Mouse (Mus musculus) cerebellum, adult 8-10 months (tissue): ENCODE data around the gene Urb1.
"Not testable (repeated sequence)": the region's sequence is repeated elsewhere in the genome, so short reads cannot be mapped to it uniquely, and the experiment has no call there.

Experiments used
- DNase-seq: peaks from one replicate; pipeline ENCODE4 v3.0.0; 2022

The Urb1 gene

DNA sequence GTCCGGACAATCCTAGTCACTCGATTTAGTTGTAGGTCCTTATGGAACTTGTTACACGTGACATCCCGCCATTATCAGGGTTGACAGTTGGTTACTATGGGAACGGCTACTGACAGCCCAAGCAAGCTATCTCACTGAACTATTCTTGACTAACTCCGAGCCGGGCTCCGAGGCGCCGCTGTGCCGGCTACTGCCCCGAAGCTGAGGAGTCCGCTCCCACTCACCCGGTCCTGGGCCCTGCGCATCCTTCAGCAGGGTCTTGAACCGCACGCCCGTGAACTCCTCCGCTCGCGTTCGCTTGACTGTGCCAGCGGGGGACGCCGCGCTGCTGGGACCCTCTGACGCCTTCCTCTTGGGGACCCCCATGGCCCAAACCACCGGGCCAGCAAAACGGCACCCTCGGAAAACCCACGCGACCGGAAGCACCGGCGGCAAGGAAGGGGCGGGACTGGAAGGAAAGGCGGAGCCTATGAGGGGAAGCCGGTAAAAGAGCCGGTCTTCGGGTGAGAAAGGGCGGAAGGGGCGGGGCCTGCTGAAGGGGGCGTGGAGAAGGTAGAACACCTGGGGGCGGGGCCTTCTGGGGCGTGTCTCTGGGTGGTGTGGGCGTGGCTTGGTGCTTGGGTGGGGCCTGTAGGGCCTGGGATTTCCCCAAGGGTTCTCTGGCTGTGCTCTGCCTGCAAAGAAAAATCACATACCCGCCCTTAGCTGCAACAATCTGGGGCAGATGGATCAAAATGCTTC is at the start of gene Urb1:
Urb1 (minus strand) TSS at position 439 of the 741 bp plus-strand sequence.
- DNase-seq = peak; percentile 99

DNA sequence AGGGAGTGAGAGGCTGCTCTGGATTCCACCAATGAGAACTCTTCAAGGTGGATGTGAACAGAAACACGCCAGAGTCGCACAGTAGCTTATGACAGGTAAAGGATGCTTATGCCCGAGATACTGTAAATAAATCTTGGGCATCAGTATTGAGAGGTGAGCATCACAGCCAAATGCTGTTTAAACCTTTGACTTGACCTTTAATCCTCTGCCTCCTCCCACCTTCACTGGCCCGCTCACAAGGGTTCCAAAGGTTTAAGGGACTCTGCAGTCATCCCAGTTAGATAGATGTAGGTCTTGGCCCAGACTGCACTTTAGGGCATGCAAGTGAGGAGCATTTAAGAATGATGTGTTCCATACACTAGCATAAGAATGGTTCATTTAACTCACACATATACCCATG is 48.0 kb upstream of the Urb1 start:
- no peak for DNase-seq

DNA sequence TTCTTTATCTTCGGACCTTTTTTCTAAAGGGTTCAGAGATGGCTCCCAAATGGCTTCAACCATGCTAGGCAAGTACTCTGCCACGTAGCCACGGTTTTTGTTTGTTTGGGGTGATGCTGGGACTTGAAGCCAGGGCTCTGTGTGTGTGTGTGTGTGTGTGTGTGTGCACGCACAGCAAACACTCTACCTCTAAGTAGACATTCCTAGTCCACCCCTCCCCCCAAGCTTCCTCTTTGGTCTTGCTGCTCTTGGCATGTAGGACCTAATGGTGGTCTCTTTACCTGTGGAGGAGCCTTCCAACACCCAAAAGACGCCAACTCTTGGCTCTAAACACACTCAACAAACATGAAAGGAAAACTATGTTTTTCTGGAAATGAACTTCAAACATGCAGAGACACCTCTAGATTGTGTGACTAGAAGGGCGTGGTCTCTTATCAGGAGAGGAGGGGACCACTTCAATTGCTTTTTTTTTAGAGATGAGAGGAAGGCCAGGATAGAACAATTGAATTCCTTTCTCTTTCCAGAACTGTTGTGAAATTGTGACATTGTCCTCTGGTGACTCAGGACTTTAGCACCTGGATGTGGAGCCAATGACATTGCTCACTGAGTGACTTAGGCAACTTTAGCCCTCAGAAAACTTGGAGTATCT is 46.5 kb upstream of the Urb1 start:
- no peak for DNase-seq

DNA sequence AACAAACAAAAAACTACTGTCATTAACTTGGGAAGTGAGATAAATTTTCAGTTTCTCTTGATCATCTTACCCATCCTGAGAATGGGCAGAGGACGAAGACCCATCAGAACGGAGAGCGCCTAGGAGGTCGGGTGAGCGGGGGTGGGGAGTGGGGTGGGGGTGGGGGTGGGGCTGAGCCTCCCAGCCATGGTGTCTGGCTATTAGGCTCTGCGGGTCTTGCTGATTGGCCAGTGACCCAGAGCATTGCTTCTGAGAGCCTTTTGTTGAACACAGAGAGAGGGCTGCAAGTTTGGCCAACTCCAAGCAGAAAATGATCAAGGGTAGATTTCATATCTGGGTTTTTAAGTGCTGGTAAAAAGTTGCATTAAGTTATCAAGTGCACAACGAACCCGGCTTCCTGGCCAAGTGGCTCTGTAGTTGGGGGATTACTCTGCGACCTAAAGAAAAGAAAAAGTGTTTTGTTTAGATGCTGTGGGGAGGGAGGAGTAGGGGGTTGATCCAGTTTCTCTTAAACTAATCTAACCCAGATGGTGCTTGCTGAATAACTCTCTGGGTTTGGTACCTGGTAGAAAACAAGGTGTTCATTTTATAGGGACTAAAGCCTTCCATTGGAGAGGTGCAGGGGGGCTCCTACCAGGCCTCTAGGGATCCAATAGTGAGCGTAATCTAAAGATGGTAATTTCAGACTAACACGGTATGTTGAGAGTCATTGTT is 41.6 kb upstream of the Urb1 start:
- DNase-seq = no peak

DNA sequence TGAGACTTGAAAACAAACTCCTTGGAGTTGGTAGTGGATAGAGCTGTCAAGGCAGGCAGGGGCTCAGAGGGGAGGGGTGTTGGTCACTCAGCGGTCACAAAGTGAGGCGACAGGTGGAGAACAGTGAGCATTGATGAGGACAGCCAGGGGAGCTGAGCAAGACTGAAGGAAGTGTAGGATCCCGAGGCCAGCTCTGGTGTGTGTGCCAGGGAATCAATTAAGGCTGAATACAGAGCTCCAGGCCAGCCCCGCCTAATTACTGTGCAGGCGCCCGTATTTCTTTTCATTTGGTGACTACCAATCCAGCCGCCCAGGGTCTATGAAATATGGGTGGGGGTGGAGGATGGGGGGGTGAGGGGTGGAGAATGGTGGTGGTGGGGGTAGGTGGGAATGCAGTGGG is 40.7 kb upstream of the Urb1 start:
- DNase-seq = no peak

DNA sequence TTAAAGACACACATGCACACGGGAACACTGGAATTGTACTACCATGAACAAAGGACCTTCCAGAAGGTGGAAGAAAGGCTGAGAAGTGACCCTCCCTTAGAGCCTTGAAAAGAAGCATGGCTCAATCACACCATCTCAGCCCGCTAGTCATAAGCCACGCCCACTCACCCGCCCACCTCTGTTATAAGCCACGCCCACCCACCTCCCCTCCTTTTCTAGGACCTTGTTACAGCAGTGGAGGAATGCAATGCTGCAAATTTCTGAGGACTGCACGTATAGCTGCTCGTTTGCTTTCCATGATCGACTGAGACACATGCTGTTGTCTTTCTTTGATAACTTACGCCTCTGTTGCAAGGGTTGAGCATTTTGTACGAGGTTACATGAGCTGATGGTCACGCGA is 39.0 kb upstream of the Urb1 start:
- DNase-seq = no peak

DNA sequence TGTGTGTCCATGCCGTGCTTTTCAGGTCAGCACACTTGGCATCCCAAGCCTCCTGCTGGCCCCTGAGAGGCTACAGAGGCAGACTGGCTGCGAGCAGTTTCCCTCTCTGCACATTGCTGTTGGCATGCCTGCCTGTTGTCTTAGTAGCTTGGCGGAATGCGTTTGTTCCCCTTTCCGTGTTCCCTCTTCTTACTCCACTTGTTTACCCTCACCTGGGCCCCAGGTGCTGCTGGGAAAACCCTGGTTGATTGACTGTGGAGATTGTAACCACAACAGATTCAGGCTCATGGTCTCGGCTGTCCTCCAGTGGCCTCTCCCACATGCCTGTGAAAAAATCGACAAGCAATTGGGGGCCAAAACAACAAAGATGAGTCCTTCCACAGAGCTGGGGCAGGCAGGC is 38.5 kb upstream of the Urb1 start:
- no peak for DNase-seq

DNA sequence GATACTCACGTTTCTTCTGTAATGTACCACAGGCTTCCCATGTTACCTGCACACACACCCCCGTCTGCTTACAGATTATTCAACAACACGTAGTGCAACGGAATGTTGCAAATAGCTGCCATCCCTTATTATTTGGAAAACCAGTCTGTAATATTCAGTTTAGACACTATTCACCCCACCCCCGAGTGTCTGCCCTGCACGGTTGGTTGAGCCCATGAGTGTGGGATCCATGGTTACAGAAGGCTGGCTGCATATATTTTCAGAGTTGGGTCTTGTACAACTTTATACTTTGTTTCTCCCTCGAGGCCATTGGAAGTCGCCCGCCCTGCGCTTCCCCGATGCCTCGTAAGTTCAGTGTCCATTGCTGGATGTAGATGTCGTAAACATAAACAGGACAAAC is 35.4 kb upstream of the Urb1 start:
- no peak for DNase-seq

DNA sequence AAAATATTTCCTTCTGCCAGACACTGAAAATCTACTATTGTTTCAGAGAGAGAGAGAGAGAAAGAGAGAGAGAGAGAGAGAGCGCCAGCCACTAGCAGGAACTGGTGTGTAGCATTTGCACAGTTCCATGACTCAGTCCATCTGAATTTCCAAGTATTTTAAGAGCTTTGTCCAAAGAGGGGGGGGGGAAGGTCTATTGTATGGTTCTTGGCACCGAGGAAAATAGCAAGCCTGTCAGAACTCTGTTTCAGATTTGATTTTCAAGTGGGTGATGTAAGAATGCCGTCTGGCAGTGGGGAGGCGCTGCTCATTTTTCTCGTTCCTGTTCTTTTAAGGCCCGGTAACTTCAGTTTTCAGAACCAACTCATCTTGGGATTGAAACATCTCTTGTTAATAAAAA is 34.8 kb upstream of the Urb1 start:
- DNase-seq = no peak

DNA sequence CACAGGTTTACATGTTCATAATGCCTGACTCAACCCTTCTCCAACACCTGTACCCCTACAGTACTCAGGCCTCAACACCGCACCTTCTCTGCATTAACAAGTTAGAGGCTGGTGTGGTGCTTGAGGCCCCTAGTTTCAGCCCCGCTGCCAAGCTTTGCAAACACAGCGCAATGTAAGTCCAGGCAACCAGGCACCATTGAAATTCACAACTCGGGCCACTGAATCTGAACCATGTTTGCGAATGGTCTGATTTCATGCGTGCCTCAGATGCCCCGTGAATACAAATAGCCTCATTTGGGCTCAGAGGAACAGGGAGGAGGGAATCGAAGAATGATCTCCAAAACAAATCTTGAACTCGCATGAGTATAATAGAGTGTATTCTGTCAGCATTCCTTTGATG is 32.0 kb upstream of the Urb1 start:
- no peak for DNase-seq

DNA sequence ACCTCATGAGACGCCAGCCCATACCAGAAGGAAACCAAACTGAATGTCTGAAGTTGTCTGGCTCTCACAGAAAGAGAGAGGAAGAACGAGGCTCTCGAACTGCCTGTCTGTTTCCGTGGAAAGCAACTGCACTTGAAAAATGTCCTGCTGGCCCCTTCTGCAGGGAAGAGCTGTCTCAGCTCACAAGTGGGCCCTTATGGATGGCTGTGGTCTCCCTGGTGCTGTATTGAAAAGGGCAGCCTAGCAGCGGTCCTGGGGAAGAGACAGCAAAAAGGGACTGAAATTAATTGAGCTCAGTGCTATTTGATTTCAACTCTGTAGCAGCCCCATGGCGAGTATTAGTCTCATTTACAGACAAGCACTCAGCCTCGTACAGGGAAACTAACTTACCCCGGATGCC is 27.2 kb upstream of the Urb1 start:
- no peak for DNase-seq

DNA sequence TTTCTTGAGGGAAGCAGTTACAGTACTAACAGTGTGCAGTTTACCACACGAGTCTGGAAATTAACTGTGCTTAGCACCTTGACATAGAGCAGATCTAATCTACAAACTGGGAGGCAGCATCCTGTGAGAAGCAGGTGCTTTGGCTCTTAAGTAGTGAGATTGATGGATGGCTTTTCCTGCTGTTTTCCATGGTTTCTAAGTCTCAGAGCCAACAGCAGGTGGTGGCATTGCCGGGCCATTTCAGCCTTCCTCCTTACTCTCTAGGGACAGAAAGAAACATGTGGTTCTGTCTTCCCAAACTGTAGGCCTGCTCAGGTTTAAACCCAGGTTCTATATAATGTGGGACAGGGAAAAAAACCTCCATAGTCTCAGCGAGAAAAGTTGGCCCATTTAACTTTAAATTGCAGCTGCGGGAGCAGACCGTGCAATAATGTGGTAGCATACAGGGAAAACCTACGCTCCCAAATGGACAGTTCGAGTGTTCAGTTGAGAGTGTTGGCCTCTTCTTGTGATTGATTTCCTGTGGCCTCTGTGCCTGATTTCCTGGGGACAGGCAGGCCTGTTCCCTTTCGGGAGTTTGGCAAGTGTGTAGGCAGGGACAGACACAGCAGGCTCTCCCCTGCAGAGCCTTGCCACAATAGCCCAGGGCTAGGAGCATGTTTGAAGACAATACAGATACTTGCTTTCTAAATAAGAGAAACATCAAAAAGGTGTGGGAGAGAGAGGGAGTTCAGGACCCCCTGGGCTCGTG is 23.0 kb upstream of the Urb1 start:
- DNase-seq = no peak

DNA sequence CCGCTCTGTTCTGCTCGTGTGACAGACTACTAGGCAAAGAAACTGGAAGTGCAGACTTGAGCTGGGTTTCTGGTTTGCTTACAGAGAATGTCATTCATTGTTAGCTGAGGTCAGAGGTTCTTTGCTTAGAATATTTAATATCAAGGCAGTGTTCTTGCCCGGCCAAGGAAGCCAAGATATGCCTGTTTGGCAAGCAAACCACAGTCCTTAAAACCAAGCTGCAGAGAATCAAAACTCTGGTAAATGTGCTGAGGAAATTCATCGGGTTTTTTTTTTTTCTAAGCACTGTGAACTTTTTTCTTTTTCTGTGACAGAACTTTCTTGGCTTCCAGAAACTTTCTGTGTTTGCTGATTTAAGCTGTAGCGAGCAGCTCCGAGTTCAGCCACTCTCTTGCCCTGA is 22.3 kb upstream of the Urb1 start:
- DNase-seq = no peak

DNA sequence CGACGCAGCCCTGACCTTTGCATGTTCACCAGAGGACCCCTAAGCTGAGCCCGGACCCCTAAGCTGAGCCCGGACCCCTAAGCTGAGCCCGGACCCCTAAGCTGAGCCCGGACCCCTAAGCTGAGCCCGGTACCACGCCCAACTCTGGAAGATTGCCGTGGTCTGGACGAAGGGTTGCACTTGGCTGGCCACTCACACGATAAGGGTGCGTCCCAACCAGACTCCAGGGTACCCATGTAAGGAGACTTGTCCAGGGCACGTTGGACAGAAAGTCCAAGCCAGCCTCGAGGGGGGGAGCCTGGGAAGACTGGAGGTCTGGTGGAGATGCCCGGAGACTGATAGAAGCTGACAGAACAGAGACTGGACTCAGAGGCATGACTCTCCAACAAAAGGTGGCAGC is 21.5 kb upstream of the Urb1 start:
- DNase-seq = peak; percentile 23

DNA sequence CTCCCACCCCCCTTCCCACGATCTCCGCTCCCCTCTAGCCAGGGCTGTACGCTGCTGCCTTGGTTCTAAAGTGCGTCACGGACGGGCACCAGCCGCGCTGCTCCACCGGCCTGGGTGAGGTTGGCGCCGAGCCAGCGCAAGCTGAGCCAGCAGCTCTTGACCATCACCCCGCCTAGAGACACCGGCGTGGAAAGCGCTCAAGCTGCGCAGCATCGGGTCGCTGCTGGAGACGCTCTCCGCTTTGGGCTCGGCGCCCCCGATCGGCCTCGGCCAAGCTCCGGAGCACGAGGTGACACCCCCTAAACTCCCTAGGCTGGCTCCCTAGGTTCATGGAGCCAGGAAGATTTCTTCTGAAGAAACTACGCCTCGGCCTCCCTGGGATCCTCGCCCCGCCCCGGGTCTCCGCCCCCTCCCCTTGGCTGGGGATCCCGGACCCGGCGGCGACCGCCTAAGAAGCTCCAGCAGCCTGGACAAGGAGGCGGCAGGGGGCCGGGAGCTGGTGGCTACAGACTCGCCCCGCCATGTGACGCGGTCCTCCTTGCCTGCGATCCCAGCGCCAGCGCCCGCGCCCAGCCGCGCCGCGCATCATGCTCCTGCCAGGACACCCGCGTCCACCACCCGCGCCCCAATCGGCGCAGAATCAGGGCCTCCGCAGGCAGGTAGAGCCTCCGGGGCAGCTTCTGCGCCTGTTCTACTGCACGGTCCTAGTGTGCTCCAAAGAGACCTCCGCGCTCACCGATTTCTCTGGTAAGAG is 20.6 kb upstream of the Urb1 start:
- DNase-seq = peak; percentile 82

DNA sequence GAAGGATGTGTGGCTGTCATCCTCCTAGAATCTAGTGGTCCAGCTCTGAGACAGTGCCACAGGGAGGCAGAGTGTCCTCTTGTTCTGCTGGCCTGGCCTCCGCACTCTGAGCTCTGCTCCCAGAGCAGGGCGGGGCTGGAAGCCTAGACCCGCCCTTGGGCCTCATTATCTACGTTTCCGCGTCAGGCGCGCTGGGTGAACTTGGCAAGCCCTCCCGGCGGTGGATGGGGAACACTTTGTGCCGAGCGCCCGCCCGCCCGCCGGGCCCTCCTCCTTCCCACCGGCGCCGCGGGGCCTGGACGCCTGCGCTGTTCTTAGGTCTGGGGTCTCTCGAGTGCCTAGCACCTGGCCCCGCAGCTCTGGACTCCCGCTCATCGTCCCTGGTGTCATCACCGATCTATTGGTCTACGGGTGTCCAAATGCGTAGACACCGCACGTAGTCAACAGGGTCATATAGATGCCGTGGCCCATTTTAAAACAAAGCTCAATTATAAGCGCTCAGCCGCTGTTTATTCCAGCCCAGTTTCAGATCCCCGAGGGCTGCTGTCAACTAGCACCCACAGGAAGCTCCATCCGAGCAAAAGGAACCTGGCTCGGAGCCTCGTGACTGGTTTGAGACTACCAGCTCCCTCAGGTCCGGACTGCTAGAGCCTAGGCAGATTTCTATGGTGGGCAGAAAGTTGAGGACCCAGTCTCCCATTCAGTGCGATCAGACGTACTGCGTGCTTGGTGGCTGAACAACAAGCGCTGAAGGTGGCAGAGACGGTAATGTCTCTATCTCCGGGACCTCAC is 19.9 kb upstream of the Urb1 start:
- DNase-seq = peak; percentile 88

DNA sequence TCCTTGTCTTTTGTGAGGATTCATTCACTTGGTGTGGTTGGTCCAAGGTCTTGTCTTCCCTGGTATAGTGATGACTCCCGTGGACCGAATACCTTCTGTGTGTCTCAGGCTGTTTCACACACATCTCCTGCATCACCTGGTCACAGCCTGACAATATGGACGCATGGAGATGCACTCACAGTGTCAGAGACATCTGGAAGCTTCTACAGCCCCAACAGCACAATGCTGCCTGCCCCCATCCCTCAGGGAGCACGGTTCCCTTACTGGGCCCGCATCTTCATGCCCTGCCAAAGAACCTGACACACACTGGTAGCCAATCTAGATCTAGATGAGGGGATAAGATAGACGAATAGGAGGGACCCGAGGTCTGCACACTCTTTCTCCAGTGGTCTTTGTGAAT is 18.9 kb upstream of the Urb1 start:
- no peak for DNase-seq

DNA sequence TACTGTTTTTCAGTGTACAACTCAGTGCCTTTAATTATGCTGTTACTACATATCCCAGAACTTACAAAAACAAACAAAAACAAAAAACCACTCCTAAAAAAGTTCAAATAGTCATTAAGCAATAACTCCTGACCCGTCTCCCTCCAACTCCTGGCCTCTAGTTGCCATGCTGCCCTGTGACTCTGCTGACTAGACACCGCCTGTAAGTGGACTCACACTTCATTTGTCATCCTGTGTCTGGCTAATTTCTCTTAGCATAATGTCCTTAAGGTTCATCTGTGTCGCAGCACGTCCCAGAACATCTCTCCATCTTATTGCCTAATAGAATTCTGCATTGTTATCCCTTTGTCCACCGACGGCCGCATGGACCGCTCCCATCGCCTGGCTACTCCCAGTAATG is 17.3 kb upstream of the Urb1 start:
- no peak for DNase-seq

DNA sequence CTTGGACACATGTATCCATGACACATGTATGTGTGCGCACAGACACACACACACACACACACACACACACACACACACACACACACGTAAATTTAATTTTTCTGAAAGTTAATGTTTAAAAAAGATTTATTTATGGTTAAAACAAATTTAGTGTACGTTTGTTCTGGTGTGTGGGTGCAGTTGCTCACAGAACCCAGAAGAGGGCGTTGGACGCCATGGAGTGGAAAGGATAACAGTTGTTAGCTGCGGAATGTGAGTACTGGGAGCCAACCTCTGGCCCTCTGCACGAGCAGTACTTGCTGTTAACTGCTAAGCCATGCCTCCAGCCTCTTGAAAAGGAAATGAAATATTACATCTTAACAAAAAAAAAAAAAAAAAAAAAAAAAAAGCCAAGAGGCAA is 16.2 kb upstream of the Urb1 start, which contains the start of gene Eva1c:
Eva1c (plus strand) TSS at position 263 of the 400 bp plus-strand sequence.
- no peak for DNase-seq

DNA sequence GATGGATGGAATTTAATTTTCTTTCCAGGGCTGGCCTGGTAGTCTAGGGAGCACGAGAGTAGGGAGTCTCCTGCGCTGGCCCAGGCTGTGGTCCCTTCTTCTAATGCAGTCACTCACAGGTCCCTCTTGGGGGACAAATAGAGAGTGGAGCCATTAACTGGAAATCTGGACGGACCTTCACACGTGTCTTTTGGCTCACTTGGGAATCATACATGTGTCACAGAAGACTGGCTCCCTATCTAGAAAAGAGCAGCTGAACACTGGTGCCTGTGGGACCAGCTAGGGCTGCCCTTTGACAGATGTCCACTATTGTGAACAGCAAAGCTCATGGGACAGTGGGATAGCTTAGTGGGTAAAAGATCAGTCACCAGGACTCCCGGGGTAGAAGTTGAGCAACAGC is 15.8 kb upstream of the Urb1 start:
- DNase-seq = no peak

DNA sequence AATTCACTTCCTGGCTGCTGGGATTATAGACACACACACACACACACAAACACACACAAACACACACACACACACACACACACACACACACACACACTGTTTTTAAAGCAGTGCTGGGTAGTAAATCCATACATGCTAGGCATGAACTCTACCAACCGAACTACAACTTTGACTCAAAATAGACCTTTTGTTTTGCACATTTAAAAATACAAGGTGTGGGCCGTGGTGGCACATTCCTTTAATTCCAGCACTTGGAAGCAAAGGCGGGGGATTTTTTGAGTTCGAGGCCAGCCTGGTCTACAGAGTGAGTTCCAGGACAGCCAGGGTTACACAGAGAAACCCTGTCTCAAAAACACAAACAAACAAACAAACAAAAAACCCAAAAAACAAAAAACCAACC is 13.8 kb upstream of the Urb1 start:
- DNase-seq = not testable (repeated sequence)

DNA sequence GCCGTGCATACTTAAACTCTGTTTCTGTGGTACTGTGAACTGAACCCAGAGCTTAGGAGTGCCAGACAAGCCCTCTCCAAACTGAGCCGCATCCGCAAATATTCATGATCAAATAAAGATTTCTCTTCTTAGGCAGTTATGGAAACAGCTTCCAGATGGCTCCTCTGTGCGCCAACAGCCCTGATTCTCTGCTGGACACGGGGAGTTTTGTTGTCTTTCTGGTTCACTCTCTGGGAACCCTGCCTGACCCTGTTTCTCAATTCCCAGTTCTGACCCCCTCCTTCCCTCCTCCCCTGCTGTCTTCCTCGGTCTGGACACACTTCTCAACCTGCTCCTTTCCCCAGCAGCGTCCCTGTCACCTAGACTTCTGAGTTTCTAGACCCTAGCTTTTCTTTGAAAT is 12.8 kb upstream of the Urb1 start:
- DNase-seq = no peak
